Mouse (Mus musculus) hindbrain, postnatal 0 days (tissue): ENCODE measurements around the gene Acot9. TPM values are rescaled to one million over a fixed set of nuclear protein-coding genes. Genes with fewer than 3 reads are reported as not detected.

Source experiments
- ATAC-seq: fragments of 200-750 bp; cut with Nextera tagmentation; 2 replicates; pipeline ENCODE4 v1.8.0; 2017; ENCODE audit warnings: mild to moderate bottlenecking, moderate TSS enrichment, moderate library complexity
- DNase-seq: peaks from one replicate; pipeline ENCODE4 v3.0.0-alpha.2; 2015; ENCODE audit warnings: low spot score
- H3K27ac ChIP-seq: fragments of 300-500 bp; sonication (generic); 2 replicates; pipeline ENCODE4 v1.5.1; 2014; ENCODE audit warnings: mild to moderate bottlenecking
- H3K27me3 ChIP-seq: fragments of 300-500 bp; sonication (generic); 2 replicates; pipeline ENCODE4 v1.6.1; 2014; ENCODE audit warnings: low read length, mixed read lengths; ENCODE audit not compliant: insufficient read depth
- H3K36me3 ChIP-seq: fragments of 300-500 bp; sonication (generic); 2 replicates; pipeline ENCODE4 v1.6.1; 2014; ENCODE audit warnings: low read length, mixed read lengths; ENCODE audit not compliant: insufficient read depth
- H3K4me1 ChIP-seq: fragments of 300-500 bp; sonication (generic); 2 replicates; pipeline ENCODE4 v1.6.1; 2014; ENCODE audit warnings: antibody characterized with exemption, low read length, mixed read lengths; ENCODE audit not compliant: insufficient read depth
- H3K4me2 ChIP-seq: fragments of 300-500 bp; sonication (generic); 2 replicates; pipeline ENCODE4 v1.6.1; 2014; ENCODE audit warnings: low read depth, mild to moderate bottlenecking, low read length, moderate library complexity, mixed read lengths
- H3K4me3 ChIP-seq: fragments of 300-500 bp; sonication (generic); 2 replicates; pipeline ENCODE4 v1.5.1; 2014; ENCODE audit warnings: low read length
- H3K9ac ChIP-seq: fragments of 300-500 bp; sonication (generic); replicated peaks from 2 replicates; pipeline ENCODE4 v1.6.1; 2014; ENCODE audit warnings: mild to moderate bottlenecking, low read length, moderate library complexity, mixed read lengths
- H3K9me3 ChIP-seq: fragments of 300-500 bp; sonication (generic); 2 replicates; pipeline ENCODE4 v1.6.1; 2016; ENCODE audit warnings: low read length, mixed read lengths
- CTCF ChIP-seq: IDR thresholded peaks from 2 replicates; pipeline ENCODE4 v1.5.1; 2016; ENCODE audit warnings: antibody characterized with exemption, control low read depth, low read depth
- WGBS: fragments of 180-500 bp; shearing (Covaris S2); extraction: QIAGEN DNeasy Blood & Tissue Kit; methylation state at CpG from one replicate; pipeline ENCODE4 v1.1.7; 2014; 5-methylcytosine and 5-hydroxymethylcytosine counted together
- polyA plus RNA-seq: library from polyadenylated mRNA; unstranded; fragments of >200 nt; fragmentation: Nextera tagmentation; extraction: Ambion mirVana; gene quantifications from 2 replicates; pipeline ENCODE4 v1.2.1, GENCODE M21; 2015
- total RNA-seq: library from RNA; depleted of rRNA; stranded (reverse); fragments of >200 nt; gene quantifications from 2 replicates; pipeline ENCODE4 v1.2.3, GENCODE M21; 2014; rRNA removed

The Acot9 gene
- total and polyA plus RNA-seq, 2 experiments from 2014 or later, result 28.1 to 49.5 TPM

GRCm38 (mm10) chrX:155340654-155341053, 78.4 kb downstream of the Acot9 start, which contains the start of gene Prdx4:
Gene Prdx4 (minus strand): TSS chrX:155340754.
- Histone ChIP-seq H3K4me3 (no peak within 1 kb of the TSS), H3K9me3 (no peaks in the 10 kb centered on the region), H3K36me3 (no peaks in the 10 kb centered on the region), H3K27ac (no peak within 1 kb of the TSS), H3K4me2 (no peak within 1 kb of the TSS), H3K27me3 (no peaks in the 10 kb centered on the region), H3K9ac (no peak within 1 kb of the TSS), H3K4me1 (no peaks in the 10 kb centered on the region)
- TF ChIP-seq CTCF, result no peak
- DNase-seq, result no peak
- no peak for ATAC-seq

- no peaks in the 10 kb centered on the region for H3K36me3 ChIP-seq
- no peaks in the 10 kb centered on the region for H3K27me3 ChIP-seq
- H3K9me3 ChIP-seq, result no peaks in the 10 kb centered on the region
- TF ChIP-seq CTCF, result no peak
- H3K4me2 ChIP-seq, result no peak overlapping the region
- WGBS, result 86% methylated on average over 2 of the region's 2 CpGs
- no peaks in the 10 kb centered on the region for H3K4me1 ChIP-seq
- H3K4me3 ChIP-seq, result no peak overlapping the region
- no peak for DNase-seq
- ATAC-seq, result no peak
- no peak overlapping the region for H3K9ac ChIP-seq
- no peak overlapping the region for H3K27ac ChIP-seq
Measured at GRCm38 (mm10) chrX:155346249-155346648, 84.0 kb downstream of the Acot9 start.

Other genes starting within 250 kb of the Acot9 start
- not detected in 2 replicates for gene Magea5, start 199.3 kb upstream of the Acot9 start, total RNA-seq
- gene Magea5, start 199.3 kb upstream of the Acot9 start, polyA plus RNA-seq, result not detected in 2 replicates
- not detected in 2 replicates for gene Magea1, start 172.7 kb upstream of the Acot9 start, total RNA-seq
- gene Magea1, start 172.7 kb upstream of the Acot9 start, polyA plus RNA-seq, result not detected in 2 replicates
- gene Magea2, start 168.8 kb upstream of the Acot9 start, total RNA-seq, result not detected in 2 replicates
- not detected in 2 replicates for gene Magea2, start 168.8 kb upstream of the Acot9 start, polyA plus RNA-seq
- gene Cldn34b2, start 134.0 kb upstream of the Acot9 start, total RNA-seq, result not detected in 2 replicates
- gene Cldn34b2, start 134.0 kb upstream of the Acot9 start, polyA plus RNA-seq, result not detected in 2 replicates
- gene Sat1, start 46.0 kb upstream of the Acot9 start, total RNA-seq, result 30.2 and 34.6 TPM in 2 replicates
- gene Sat1, start 46.0 kb upstream of the Acot9 start, polyA plus RNA-seq, result 107 and 109 TPM in 2 replicates
- 87.6 and 110 TPM in 2 replicates for gene Prdx4, start 78.3 kb downstream of the Acot9 start, total RNA-seq
- gene Prdx4, start 78.3 kb downstream of the Acot9 start, polyA plus RNA-seq, result 138 and 143 TPM in 2 replicates